Mouse (Mus musculus) intestine, embryonic 15.5 days (tissue): ENCODE results near the gene Rbp4. TPM values are rescaled to one million over a fixed set of nuclear protein-coding genes. Genes with fewer than 3 reads are reported as not detected.

Source experiments
- ATAC-seq: fragments of 200-750 bp; cut with Nextera tagmentation; 2 replicates; pipeline ENCODE4 v1.8.0; 2017; ENCODE audit warnings: moderate TSS enrichment, moderate library complexity
- H3K27ac ChIP-seq: fragments of 300-500 bp; sonication (generic); 2 replicates; pipeline ENCODE4 v1.5.1; 2015; ENCODE audit warnings: mild to moderate bottlenecking, inconsistent platforms
- H3K27me3 ChIP-seq: fragments of 300-500 bp; sonication (generic); replicated peaks from 2 replicates; pipeline ENCODE4 v1.6.1; 2015; ENCODE audit warnings: inconsistent platforms
- H3K36me3 ChIP-seq: fragments of 300-500 bp; sonication (generic); 2 replicates; pipeline ENCODE4 v1.6.1; 2015; ENCODE audit warnings: inconsistent platforms
- H3K4me1 ChIP-seq: fragments of 300-500 bp; sonication (generic); replicated peaks from 2 replicates; pipeline ENCODE4 v1.6.1; 2015; ENCODE audit warnings: inconsistent platforms
- H3K4me2 ChIP-seq: fragments of 300-500 bp; sonication (generic); replicated peaks from 2 replicates; pipeline ENCODE4 v1.6.1; 2015; ENCODE audit warnings: mild to moderate bottlenecking, inconsistent platforms
- H3K4me3 ChIP-seq: fragments of 300-500 bp; sonication (generic); replicated peaks from 2 replicates; pipeline ENCODE4 v1.5.1; 2015; ENCODE audit warnings: inconsistent platforms
- H3K9ac ChIP-seq: fragments of 300-500 bp; sonication (generic); 2 replicates; pipeline ENCODE4 v1.6.1; 2015; ENCODE audit warnings: inconsistent platforms
- H3K9me3 ChIP-seq: fragments of 300-500 bp; sonication (generic); 2 replicates; pipeline ENCODE4 v1.6.1; 2016; ENCODE audit warnings: inconsistent platforms
- WGBS: fragments of 180-500 bp; shearing (Covaris S2); methylation state at CpG from one replicate; pipeline ENCODE4 v1.1.7; 2015; 5-methylcytosine and 5-hydroxymethylcytosine counted together
- polyA plus RNA-seq: library from polyadenylated mRNA; unstranded; fragments of >200 nt; fragmentation: Nextera tagmentation; extraction: Ambion mirVana; gene quantifications from 2 replicates; pipeline ENCODE4 v1.2.1, GENCODE M21; 2015

Rbp4 gene
- polyA plus RNA-seq, 1 experiment from 2014 or later = 87.7 TPM

GRCm38 (mm10) chr19:38120123-38120760 lies 4.8 kb downstream of the Rbp4 start:
- Histone ChIP-seq H3K27me3 (peaks cover 13% of the 10 kb centered on the region; the same call in 1 of the 2 replicates), H3K9me3 (no peaks in the 10 kb centered on the region), H3K4me1 (peaks cover 4% of the 10 kb centered on the region), H3K4me3 (no peak overlapping the region), H3K27ac (no peak overlapping the region), H3K36me3 (no peaks in the 10 kb centered on the region), H3K4me2 (no peak overlapping the region), H3K9ac (no peak overlapping the region)
- ATAC-seq = no peak
- 77% methylated on average over 5 of the region's 5 CpGs for WGBS

GRCm38 (mm10) chr19:38114834-38115491 lies 10.1 kb downstream of the Rbp4 start:
- WGBS = 87% methylated on average over 7 of the region's 7 CpGs
- Histone ChIP-seq H3K9ac (no peak overlapping the region), H3K4me3 (no peak overlapping the region), H3K36me3 (no peaks in the 10 kb centered on the region), H3K27ac (no peak overlapping the region), H3K27me3 (no peaks in the 10 kb centered on the region), H3K9me3 (no peaks in the 10 kb centered on the region), H3K4me1 (0 out of 2 replicates have a peak, but pooled peaks cover 4% of the 10 kb centered on the region), H3K4me2 (no peak overlapping the region)
- no peak for ATAC-seq

GRCm38 (mm10) chr19:38112575-38112974 lies 12.5 kb downstream of the Rbp4 start:
- Histone ChIP-seq H3K36me3 (no peaks in the 10 kb centered on the region), H3K27me3 (no peaks in the 10 kb centered on the region), H3K9me3 (no peaks in the 10 kb centered on the region), H3K4me3 (no peak overlapping the region), H3K4me1 (0 out of 2 replicates have a peak, but pooled peaks cover 4% of the 10 kb centered on the region), H3K9ac (no peak overlapping the region), H3K27ac (no peak overlapping the region), H3K4me2 (no peak overlapping the region)
- 37% methylated on average over 4 of the region's 4 CpGs for WGBS
- peak; percentile 72 for ATAC-seq

- H3K9ac ChIP-seq = no peak overlapping the region
- H3K27ac ChIP-seq = no peak overlapping the region
- no peak for ATAC-seq
- no peak overlapping the region for H3K4me2 ChIP-seq
- no peaks in the 10 kb centered on the region for H3K9me3 ChIP-seq
- H3K4me3 ChIP-seq = no peak overlapping the region
- H3K27me3 ChIP-seq = no peaks in the 10 kb centered on the region
- 0 out of 2 replicates have a peak, but pooled peaks cover 4% of the 10 kb centered on the region for H3K4me1 ChIP-seq
- H3K36me3 ChIP-seq = no peaks in the 10 kb centered on the region
- 84% methylated on average over 8 of the region's 8 CpGs for WGBS
Measured at GRCm38 (mm10) chr19:38111056-38111455, 14.0 kb downstream of the Rbp4 start.

DNA sequence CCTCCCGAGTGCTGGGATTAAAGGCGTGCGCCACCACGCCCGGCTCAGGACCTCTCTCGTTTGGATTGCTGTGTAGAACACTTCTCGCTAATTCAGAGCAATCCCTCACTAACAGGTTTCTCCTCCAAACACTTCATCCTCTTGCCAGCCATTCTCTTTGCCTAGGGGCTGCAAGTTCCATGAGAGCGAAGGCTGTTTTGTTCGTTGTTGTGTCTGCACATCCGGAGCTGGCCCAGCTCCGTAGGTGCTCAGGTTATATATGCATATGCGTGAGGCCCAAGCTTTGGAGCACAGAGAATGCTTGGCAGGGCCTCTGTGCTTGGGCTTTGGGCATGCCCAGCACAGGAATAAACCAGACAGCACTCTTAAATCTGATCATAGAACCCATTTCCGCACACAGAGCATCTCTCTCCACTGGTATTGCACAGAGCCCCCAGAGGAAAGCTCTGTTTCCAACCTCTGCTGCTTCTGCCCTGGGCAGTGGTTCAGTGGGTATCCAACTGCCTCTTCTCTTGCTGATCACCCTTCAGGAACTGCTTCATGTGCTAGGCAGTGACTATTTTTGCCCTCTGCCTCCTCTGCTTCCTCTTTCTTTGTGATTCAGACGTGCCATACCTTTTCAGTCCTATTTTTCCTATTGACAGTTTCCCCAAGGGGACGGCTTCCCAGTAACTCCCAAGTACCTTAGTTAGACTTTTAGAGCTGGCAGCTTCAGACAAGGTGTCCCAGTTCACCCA lies 15.4 kb downstream of the Rbp4 start:
- no peak overlapping the region for H3K4me3 ChIP-seq
- 0 out of 2 replicates have a peak, but pooled peaks cover 4% of the 10 kb centered on the region for H3K4me1 ChIP-seq
- no peaks in the 10 kb centered on the region for H3K9me3 ChIP-seq
- H3K36me3 ChIP-seq = no peaks in the 10 kb centered on the region
- no peak overlapping the region for H3K27ac ChIP-seq
- no peak overlapping the region for H3K9ac ChIP-seq
- WGBS = 91% methylated on average over 15 of the region's 15 CpGs
- no peaks in the 10 kb centered on the region for H3K27me3 ChIP-seq
- no peak for ATAC-seq
- H3K4me2 ChIP-seq = no peak overlapping the region

GRCm38 (mm10) chr19:38107871-38108270 lies 17.2 kb downstream of the Rbp4 start:
- Histone ChIP-seq H3K9me3 (no peaks in the 10 kb centered on the region), H3K4me2 (no peak overlapping the region), H3K27me3 (no peaks in the 10 kb centered on the region), H3K9ac (no peak overlapping the region), H3K27ac (no peak overlapping the region), H3K4me1 (0 out of 2 replicates have a peak, but pooled peaks cover 4% of the 10 kb centered on the region), H3K4me3 (no peak overlapping the region), H3K36me3 (no peaks in the 10 kb centered on the region)
- ATAC-seq = peak; percentile 45; the same call in 1 of the 2 replicates
- WGBS = 73% methylated on average over 4 of the region's 4 CpGs

DNA sequence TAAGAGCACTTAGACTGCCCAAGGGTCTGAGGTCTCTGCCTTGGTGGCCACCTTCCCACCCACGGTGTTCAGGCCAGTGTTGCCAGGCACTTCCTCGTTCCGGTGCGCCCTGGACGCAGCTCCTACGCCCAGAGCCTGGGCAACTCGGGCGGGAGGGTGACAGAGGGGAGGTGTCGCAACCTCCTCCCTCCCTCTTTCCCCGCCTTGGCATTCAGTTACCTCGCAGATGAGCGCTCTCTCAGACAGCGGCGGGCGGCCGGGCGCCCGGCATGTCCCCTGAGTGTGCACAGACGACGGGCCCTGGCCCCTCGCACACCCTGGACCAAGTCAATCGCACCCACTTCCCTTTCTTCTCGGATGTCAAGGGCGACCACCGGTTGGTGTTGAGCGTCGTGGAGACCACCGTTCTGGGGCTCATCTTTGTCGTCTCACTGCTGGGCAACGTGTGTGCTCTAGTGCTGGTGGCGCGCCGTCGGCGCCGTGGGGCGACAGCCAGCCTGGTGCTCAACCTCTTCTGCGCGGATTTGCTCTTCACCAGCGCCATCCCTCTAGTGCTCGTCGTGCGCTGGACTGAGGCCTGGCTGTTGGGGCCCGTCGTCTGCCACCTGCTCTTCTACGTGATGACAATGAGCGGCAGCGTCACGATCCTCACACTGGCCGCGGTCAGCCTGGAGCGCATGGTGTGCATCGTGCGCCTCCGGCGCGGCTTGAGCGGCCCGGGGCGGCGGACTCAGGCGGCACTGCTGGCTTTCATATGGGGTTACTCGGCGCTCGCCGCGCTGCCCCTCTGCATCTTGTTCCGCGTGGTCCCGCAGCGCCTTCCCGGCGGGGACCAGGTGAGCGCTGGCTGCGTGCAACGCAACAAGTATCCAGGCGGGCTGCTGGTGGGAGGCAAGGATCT lies 28.0 kb downstream of the Rbp4 start, which contains the start of gene Ffar4:
Gene Ffar4 (plus strand): TSS at position 214 of the 901 bp plus-strand sequence.
- Histone ChIP-seq H3K27ac (no peak within 1 kb of the TSS), H3K4me3 (peak within 1 kb of the TSS; percentile 39), H3K27me3 (peaks cover 30% of the 10 kb centered on the region), H3K4me2 (peak within 1 kb of the TSS; percentile 70), H3K4me1 (0 out of 2 replicates have a peak, but pooled peaks cover 3% of the 10 kb centered on the region), H3K36me3 (no peaks in the 10 kb centered on the region), H3K9me3 (no peaks in the 10 kb centered on the region), H3K9ac (peak within 1 kb of the TSS; percentile 22)
- under 1% methylated on average over 77 of the region's 77 CpGs for WGBS
- peak; percentile 80 for ATAC-seq

GRCm38 (mm10) chr19:38096231-38096630 lies 28.9 kb downstream of the Rbp4 start:
- no peak for ATAC-seq
- Histone ChIP-seq H3K4me1 (peaks cover 7% of the 10 kb centered on the region; the same call in 1 of the 2 replicates), H3K27me3 (peaks cover 30% of the 10 kb centered on the region), H3K9me3 (no peaks in the 10 kb centered on the region), H3K4me3 (no peak overlapping the region), H3K36me3 (no peaks in the 10 kb centered on the region), H3K27ac (no peak overlapping the region), H3K9ac (no peak overlapping the region), H3K4me2 (no peak overlapping the region)
- WGBS = 20% methylated on average over 4 of the region's 4 CpGs

- H3K4me1 ChIP-seq = peaks cover 12% of the 10 kb centered on the region
- ATAC-seq = peak; percentile 79
- WGBS = 40% methylated on average over 4 of the region's 4 CpGs
- H3K27me3 ChIP-seq = peaks cover 10% of the 10 kb centered on the region; the same call in 1 of the 2 replicates
- no peak overlapping the region for H3K4me3 ChIP-seq
- no peak overlapping the region for H3K27ac ChIP-seq
- H3K9ac ChIP-seq = no peak overlapping the region
- no peak overlapping the region for H3K4me2 ChIP-seq
- no peaks in the 10 kb centered on the region for H3K36me3 ChIP-seq
- H3K9me3 ChIP-seq = no peaks in the 10 kb centered on the region
Measured at GRCm38 (mm10) chr19:38091512-38091985, 33.5 kb downstream of the Rbp4 start.

GRCm38 (mm10) chr19:38089358-38089757 lies 35.7 kb downstream of the Rbp4 start:
- H3K9me3 ChIP-seq = no peaks in the 10 kb centered on the region
- H3K27ac ChIP-seq = no peak overlapping the region
- H3K27me3 ChIP-seq = no peaks in the 10 kb centered on the region
- no peaks in the 10 kb centered on the region for H3K36me3 ChIP-seq
- H3K4me3 ChIP-seq = no peak overlapping the region
- peaks cover 10% of the 10 kb centered on the region for H3K4me1 ChIP-seq
- H3K9ac ChIP-seq = no peak overlapping the region
- H3K4me2 ChIP-seq = no peak overlapping the region
- WGBS = 84% methylated on average over 8 of the region's 8 CpGs
- no peak for ATAC-seq

GRCm38 (mm10) chr19:38086948-38087551 lies 38.0 kb downstream of the Rbp4 start:
- Histone ChIP-seq H3K36me3 (no peaks in the 10 kb centered on the region), H3K27me3 (no peaks in the 10 kb centered on the region), H3K9ac (no peak overlapping the region), H3K4me1 (peaks cover 11% of the 10 kb centered on the region), H3K4me2 (0 out of 2 replicates have a peak overlapping the region, but pooled peaks have one; percentile 5), H3K4me3 (no peak overlapping the region), H3K27ac (no peak overlapping the region), H3K9me3 (no peaks in the 10 kb centered on the region)
- peak; percentile 80 for ATAC-seq
- 46% methylated on average over 11 of the region's 11 CpGs for WGBS
